Mouse (Mus musculus) layer of hippocampus, adult 2 months (tissue): Measurements from ENCODE around the gene Cables2. TPM values are rescaled to one million over a fixed set of nuclear protein-coding genes. Genes with fewer than 3 reads are reported as not detected.

Experiments
- DNase-seq, 2 experiments: peaks; one replicate each; pipeline ENCODE4 v3.0.0; 2022; ENCODE audit warnings: low spot score in 2 of 2
- H3K27ac ChIP-seq: fragments of 200-600 bp; 2 replicates; pipeline ENCODE4 v1.8.1; 2022
- H3K4me3 ChIP-seq: fragments of 200-600 bp; 2 replicates; pipeline ENCODE4 v1.8.1; 2022; ENCODE audit warnings: mild to moderate bottlenecking
- CTCF ChIP-seq: fragments of 200-600 bp; conservative IDR thresholded peaks from 2 replicates; pipeline ENCODE4 v1.8.1; 2022; ENCODE audit warnings: antibody characterized with exemption, mild to moderate bottlenecking, moderate library complexity
- total RNA-seq, 2 experiments: library from RNA; stranded (reverse); gene quantifications; 2 replicates each; pipeline ENCODE4 v1.2.3; 2021

Gene Cables2
- total RNA-seq, 2 experiments from 2014 or later = 31.6 to 37.5 TPM

- H3K4me3 ChIP-seq = no peak overlapping the region
- DNase-seq = no peak
- peak; percentile 35 for TF ChIP-seq CTCF
Measured at GRCm38 (mm10) chr2:180302201-180302600, 28.9 kb upstream of the Cables2 start.

GRCm38 (mm10) chr2:180300771-180301170 lies 27.5 kb upstream of the Cables2 start:
- no peak overlapping the region for H3K27ac ChIP-seq
- no peak for DNase-seq
- no peak overlapping the region for H3K4me3 ChIP-seq
- TF ChIP-seq CTCF = no peak

More at GRCm38 (mm10) chr2:180302201-180302600, 28.9 kb upstream of the Cables2 start:
- H3K27ac ChIP-seq = no peak overlapping the region

- no peak overlapping the region for H3K4me3 ChIP-seq
- TF ChIP-seq CTCF = no peak
- no peak overlapping the region for H3K27ac ChIP-seq
- DNase-seq = no peak
Measured at GRCm38 (mm10) chr2:180300252-180300651, 27.0 kb upstream of the Cables2 start.

GRCm38 (mm10) chr2:180292906-180293305 lies 19.6 kb upstream of the Cables2 start:
- DNase-seq = no peak
- no peak overlapping the region for H3K27ac ChIP-seq
- TF ChIP-seq CTCF = no peak
- H3K4me3 ChIP-seq = no peak overlapping the region

GRCm38 (mm10) chr2:180292026-180292425 lies 18.7 kb upstream of the Cables2 start:
- DNase-seq = no peak
- H3K4me3 ChIP-seq = no peak overlapping the region
- no peak overlapping the region for H3K27ac ChIP-seq
- TF ChIP-seq CTCF = no peak

- no peak for DNase-seq
- no peak for TF ChIP-seq CTCF
- Histone ChIP-seq H3K4me3 (no peak overlapping the region), H3K27ac (no peak overlapping the region)
Measured at GRCm38 (mm10) chr2:180291566-180291965, 18.3 kb upstream of the Cables2 start.

GRCm38 (mm10) chr2:180290503-180290902 lies 17.2 kb upstream of the Cables2 start:
- no peak overlapping the region for H3K4me3 ChIP-seq
- DNase-seq = no peak

GRCm38 (mm10) chr2:180289440-180290108 lies 16.3 kb upstream of the Cables2 start, which contains the start of gene Rbbp8nl:
TSS of gene Rbbp8nl (minus strand) at chr2:180289879.
- DNase-seq = no peak
- H3K4me3 ChIP-seq = no peak within 1 kb of the TSS
- H3K27ac ChIP-seq = no peak within 1 kb of the TSS
- no peak for TF ChIP-seq CTCF

More at GRCm38 (mm10) chr2:180290503-180290902, 17.2 kb upstream of the Cables2 start:
- TF ChIP-seq CTCF = no peak
- H3K27ac ChIP-seq = no peak overlapping the region

- no peak for TF ChIP-seq CTCF
- Histone ChIP-seq H3K4me3 (no peak overlapping the region), H3K27ac (no peak overlapping the region)
Measured at GRCm38 (mm10) chr2:180288966-180289365, 15.7 kb upstream of the Cables2 start.

GRCm38 (mm10) chr2:180279321-180279720 lies 6.0 kb upstream of the Cables2 start:
- no peak for TF ChIP-seq CTCF
- H3K27ac ChIP-seq = no peak overlapping the region
- no peak overlapping the region for H3K4me3 ChIP-seq
- no peak for DNase-seq

More at GRCm38 (mm10) chr2:180288966-180289365, 15.7 kb upstream of the Cables2 start:
- no peak for DNase-seq

GRCm38 (mm10) chr2:180277773-180278320 lies 4.6 kb upstream of the Cables2 start:
- Histone ChIP-seq H3K4me3 (no peak overlapping the region), H3K27ac (no peak overlapping the region)
- no peak for TF ChIP-seq CTCF
- no peak for DNase-seq

GRCm38 (mm10) chr2:180276851-180277259 lies 3.6 kb upstream of the Cables2 start:
- TF ChIP-seq CTCF = no peak
- Histone ChIP-seq H3K4me3 (no peak overlapping the region), H3K27ac (no peak overlapping the region)
- DNase-seq = no peak

- Histone ChIP-seq H3K4me3 (no peak overlapping the region), H3K27ac (no peak overlapping the region)
- TF ChIP-seq CTCF = no peak
- no peak for DNase-seq
Measured at GRCm38 (mm10) chr2:180276385-180276784, 3.1 kb upstream of the Cables2 start.

GRCm38 (mm10) chr2:180275836-180276235 lies 2.5 kb upstream of the Cables2 start:
- Histone ChIP-seq H3K4me3 (no peak overlapping the region), H3K27ac (no peak overlapping the region)
- DNase-seq = peak; percentile 51 to 82
- TF ChIP-seq CTCF = peak; percentile 99
